Mouse (Mus musculus) kidney, adult 10 weeks (tissue): ENCODE measurements around the gene Prok2. TPM values are rescaled to one million over a fixed set of nuclear protein-coding genes. Genes with fewer than 3 reads are reported as not detected.

Experiments used
- polyA plus RNA-seq: library from polyadenylated mRNA; stranded (reverse); fragments of 350-450 nt; fragmentation: Illumina TruSeq; extraction: RNeasy Lipid Tissue Mini Kit (QIAGEN cat#74804); gene quantifications from one replicate; pipeline ENCODE4 v1.2.3, GENCODE M21; 2014; ENCODE audit warnings: low read depth, low replicate concordance

The Prok2 gene
- 0.61 TPM for polyA plus RNA-seq

GRCm38 (mm10) chr6:99725971-99726561 lies at the start of gene Prok2:
Gene Prok2 (minus strand): TSS chr6:99726392.

DNA sequence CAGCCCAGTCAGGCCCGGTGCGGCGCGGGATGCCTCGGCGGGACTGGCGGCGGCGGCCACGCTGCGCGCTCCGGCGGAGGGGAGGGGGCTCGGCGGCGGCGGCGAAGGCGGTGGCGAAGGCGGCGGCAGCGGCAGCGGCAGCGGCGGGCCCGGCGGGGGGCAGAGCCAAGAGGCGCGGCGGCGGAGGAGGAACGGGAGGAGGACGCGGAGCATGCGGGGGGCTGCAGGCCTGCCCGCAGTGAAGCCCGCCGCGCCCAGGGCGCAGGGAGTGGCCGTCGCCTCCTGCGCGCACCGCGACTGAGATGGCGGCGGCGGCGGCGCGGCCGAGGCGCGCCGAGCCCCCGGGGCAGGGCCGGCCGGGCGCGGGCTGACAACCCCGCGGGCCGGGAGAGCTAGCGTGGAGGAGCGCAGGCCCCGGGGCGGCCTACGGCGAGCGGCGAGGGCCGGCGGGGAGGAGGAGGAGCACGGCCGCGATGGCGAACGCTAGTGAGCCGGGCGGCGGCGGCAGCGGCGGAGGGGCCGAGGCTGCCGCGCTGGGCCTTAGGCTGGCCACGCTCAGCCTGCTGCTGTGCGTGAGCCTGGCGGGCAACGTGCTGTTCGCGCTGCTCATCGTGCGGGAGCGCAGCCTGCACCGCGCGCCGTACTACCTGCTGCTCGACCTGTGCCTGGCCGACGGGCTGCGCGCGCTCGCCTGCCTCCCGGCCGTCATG lies 33.8 kb downstream of the Prok2 start, which contains the start of gene Gpr27:
TSS of gene Gpr27 (plus strand) at position 474 of the 710 bp plus-strand sequence.

DNA sequence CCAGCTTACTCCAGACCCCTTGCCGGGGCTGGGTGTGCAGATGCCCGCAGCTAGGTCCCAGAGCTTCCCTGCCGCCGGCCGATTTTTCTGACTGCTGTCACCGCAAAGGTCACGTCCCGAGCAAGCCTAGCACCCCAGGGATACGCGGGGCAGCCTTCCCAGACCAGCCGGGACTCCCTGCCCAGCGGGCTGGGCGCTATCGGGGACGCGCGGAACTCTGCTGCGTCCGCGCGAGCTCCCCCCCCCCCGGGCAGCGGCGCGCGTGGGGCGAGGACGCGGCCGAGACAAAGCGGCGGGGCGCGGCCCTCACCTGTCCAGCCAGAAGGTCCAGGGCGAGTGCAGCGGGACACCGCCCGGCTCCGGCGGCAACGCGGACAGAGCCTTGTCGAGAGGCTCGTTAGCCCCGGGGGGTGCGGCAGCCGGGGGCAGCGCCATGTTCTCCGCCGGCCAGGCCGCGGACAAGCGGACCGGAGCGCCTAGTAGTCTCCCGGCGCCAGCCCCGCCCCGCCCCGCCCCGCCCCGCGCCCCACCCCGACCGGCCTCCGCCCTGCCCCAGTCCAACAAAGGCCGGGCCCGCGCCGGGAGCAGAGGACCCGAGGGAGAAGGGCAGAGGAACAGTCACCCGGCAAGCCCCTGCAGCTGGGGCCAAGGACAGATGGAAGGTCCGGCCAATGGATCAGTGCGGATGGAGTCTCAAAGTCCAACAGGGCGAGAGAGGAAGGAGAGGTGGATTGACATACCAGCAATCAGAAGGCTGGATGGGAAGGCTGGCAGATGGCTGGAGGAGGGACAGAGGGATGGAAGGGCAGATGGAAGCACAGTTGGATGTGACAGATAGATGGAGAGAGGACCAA lies 59.6 kb downstream of the Prok2 start, which contains the start of the genes Eif4e3 and Gm20696:
TSS of gene Eif4e3 (minus strand) at position 454 of the 854 bp plus-strand sequence.
TSS of gene Gm20696 (minus strand) at position 480 of the 854 bp plus-strand sequence.

Other genes starting within 250 kb of the Prok2 start
- 9.7 TPM for gene Foxp1, start 203.7 kb downstream of the Prok2 start, polyA plus RNA-seq
- 18.5 TPM for gene Eif4e3, start 59.6 kb downstream of the Prok2 start, polyA plus RNA-seq
- not detected for gene Gm20696, start 59.6 kb downstream of the Prok2 start, polyA plus RNA-seq
- 1.5 TPM for gene Gpr27, start 33.7 kb downstream of the Prok2 start, polyA plus RNA-seq